Mouse (Mus musculus) yolk sac, embryonic 10.5 days (tissue): ENCODE results near the gene Gm13695.
"Not testable (repeated sequence)": the region's sequence is repeated elsewhere in the genome, so short reads cannot be mapped to it uniquely, and the experiment has no call there.

Source experiments
- DNase-seq: peaks from one replicate; pipeline ENCODE4 v3.0.0-alpha.2; 2017; ENCODE audit warnings: low spot score

Gene Gm13695

GRCm38 (mm10) chr2:83967013-83967412, at the start of gene Gm13695:
Gene Gm13695 (plus strand): TSS chr2:83967313.
- DNase-seq, result not testable (repeated sequence)

DNA sequence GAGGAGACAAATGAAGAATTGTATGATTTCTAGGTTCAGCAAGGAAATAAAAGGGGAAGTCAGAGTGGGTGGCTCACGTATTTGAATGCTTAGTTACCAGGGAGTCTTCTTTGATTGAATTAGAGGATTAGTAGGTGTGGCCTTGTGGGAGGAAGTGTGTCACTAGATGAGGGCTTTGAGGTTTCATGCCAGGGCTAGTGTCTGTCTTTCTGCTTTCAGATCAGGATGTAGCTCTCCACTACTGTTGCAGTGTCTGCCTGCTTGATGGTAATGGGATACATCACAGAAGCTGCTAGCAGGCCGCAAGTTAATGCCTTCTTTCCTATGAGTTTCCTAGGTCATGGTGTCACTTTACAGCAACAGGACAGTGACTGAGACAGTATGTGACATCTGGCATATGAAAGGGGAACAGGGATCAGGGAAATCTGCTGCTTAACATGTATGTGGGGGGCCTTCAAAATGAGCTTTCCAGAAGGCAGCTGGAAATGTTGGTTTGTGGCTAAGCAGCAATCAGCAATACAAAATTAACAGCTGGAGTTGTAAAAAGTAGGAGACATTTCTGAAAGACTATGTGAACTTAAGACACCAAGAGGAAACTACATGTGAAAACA, 37.5 kb upstream of the Gm13695 start:
- DNase-seq, result no peak

GRCm38 (mm10) chr2:83940931-83941361, 26.2 kb upstream of the Gm13695 start, which contains the start of gene Zswim2:
Gene Zswim2 (minus strand): TSS chr2:83941228.
- peak; percentile 45 for DNase-seq

- DNase-seq, result no peak
Observed at GRCm38 (mm10) chr2:83941378-83941777, 25.7 kb upstream of the Gm13695 start.

DNA sequence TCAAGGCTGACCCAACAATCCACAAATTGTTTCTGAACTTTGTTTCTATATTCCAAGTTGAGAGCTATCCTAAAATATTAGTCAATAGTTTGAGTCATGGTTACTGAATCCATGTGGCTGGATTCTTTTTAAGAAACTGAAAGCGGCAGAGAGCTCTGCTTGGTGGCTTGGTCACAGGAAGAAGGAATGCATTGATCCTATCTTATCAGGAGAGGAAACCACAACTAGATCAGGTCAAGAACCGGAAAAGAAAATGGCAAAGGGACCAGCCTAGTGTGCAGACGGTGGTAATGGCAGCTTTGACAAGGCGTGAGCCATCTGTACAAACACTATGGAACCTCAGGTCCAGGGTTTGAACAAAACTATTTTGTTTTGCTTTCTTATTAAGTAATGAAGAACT, 25.3 kb upstream of the Gm13695 start:
- no peak for DNase-seq

GRCm38 (mm10) chr2:83955393-83955792, 11.7 kb upstream of the Gm13695 start, which contains the start of gene Gm13698:
Gene Gm13698 (plus strand): TSS chr2:83955693.
- not testable (repeated sequence) for DNase-seq

DNA sequence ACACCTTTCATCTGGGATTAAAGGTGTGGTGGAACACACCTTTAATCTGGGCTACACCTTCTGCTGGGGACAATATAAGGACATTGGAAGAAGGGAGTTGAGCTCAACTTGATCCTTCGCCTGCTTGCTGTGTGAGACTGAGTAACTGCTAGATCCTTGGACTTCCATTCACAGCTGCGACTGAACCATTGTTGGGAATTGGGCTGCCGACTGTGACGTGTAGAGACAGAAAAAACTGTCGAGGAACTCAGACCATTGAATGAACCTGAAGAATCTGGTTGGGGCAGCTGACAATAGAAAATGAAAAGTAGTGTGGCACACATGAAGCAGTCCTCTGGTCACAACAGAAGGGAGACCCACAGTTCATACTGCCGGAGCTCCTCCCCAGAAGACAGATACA, 5.9 kb upstream of the Gm13695 start, which contains the start of gene Gm13693:
TSS of gene Gm13693 (plus strand) at position 301 of the 400 bp plus-strand sequence.
- DNase-seq, result not testable (repeated sequence)

- DNase-seq, result not testable (repeated sequence)
Observed at GRCm38 (mm10) chr2:83972823-83973222, 5.7 kb downstream of the Gm13695 start, which contains the start of gene Gm13696. Gene Gm13696 (plus strand): TSS chr2:83973123.

DNA sequence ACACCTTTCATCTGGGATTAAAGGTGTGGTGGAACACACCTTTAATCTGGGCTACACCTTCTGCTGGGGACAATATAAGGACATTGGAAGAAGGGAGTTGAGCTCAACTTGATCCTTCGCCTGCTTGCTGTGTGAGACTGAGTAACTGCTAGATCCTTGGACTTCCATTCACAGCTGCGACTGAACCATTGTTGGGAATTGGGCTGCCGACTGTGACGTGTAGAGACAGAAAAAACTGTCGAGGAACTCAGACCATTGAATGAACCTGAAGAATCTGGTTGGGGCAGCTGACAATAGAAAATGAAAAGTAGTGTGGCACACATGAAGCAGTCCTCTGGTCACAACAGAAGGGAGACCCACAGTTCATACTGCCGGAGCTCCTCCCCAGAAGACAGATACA, 11.5 kb downstream of the Gm13695 start, which contains the start of gene Gm13694:
TSS of gene Gm13694 (plus strand) at position 301 of the 400 bp plus-strand sequence.
- DNase-seq, result not testable (repeated sequence)

DNA sequence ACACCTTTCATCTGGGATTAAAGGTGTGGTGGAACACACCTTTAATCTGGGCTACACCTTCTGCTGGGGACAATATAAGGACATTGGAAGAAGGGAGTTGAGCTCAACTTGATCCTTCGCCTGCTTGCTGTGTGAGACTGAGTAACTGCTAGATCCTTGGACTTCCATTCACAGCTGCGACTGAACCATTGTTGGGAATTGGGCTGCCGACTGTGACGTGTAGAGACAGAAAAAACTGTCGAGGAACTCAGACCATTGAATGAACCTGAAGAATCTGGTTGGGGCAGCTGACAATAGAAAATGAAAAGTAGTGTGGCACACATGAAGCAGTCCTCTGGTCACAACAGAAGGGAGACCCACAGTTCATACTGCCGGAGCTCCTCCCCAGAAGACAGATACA, 17.3 kb downstream of the Gm13695 start, which contains the start of gene Gm13697:
TSS of gene Gm13697 (plus strand) at position 301 of the 400 bp plus-strand sequence.
- DNase-seq, result not testable (repeated sequence)

GRCm38 (mm10) chr2:83990253-83990652, 23.1 kb downstream of the Gm13695 start, which contains the start of gene Gm13691:
Gene Gm13691 (plus strand): TSS chr2:83990553.
- DNase-seq, result not testable (repeated sequence)

DNA sequence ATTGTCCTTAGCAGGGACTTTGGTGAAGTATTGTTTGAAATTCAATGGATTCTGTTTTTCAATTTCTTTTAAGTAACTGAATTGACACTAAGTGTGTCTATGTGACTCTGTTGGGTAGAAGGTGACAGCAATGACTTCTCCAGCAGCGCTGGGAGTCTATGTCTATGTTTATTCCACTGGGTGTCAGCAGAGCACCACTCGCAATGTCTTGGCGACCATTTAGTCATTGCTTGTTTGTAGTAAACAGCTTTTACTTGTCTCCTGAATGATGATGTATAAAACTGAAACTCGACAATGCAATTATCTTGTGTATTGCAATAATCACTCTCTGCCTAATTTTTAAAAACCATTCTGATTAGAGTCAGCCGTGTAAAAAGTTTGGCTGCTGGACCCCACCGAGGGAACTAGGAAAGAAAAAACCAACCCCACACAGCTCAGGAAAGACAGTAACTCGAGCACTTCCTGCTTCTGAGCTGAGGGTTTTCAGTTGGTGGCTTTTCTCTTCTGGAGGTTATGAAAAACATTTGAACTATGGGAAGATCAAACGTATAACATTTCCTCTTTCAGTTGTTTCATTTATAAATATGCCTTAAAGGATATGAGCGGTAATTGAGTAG, 26.6 kb downstream of the Gm13695 start:
- DNase-seq, result not testable (repeated sequence)

- not testable (repeated sequence) for DNase-seq
Observed at GRCm38 (mm10) chr2:83994526-83994925, 27.4 kb downstream of the Gm13695 start.

GRCm38 (mm10) chr2:84008913-84009312, 41.8 kb downstream of the Gm13695 start:
- no peak for DNase-seq

- DNase-seq, result no peak
Observed at GRCm38 (mm10) chr2:84009818-84010217, 42.7 kb downstream of the Gm13695 start.

GRCm38 (mm10) chr2:84014572-84014971, 47.5 kb downstream of the Gm13695 start:
- no peak for DNase-seq

- DNase-seq, result not testable (repeated sequence)
Observed at GRCm38 (mm10) chr2:84016291-84016690, 49.2 kb downstream of the Gm13695 start.

GRCm38 (mm10) chr2:84018330-84018729, 51.2 kb downstream of the Gm13695 start:
- no peak for DNase-seq
